Mouse (Mus musculus) neural tube, embryonic 15.5 days (tissue): ENCODE data around the gene Vwa2. TPM values are rescaled to one million over a fixed set of nuclear protein-coding genes. Genes with fewer than 3 reads are reported as not detected.

Experiments
- ATAC-seq: fragments of 200-750 bp; cut with Nextera tagmentation; 2 replicates; pipeline ENCODE4 v1.8.0; 2017; ENCODE audit warnings: mild to moderate bottlenecking, moderate TSS enrichment, moderate library complexity; ENCODE audit not compliant: low FRiP score
- H3K27ac ChIP-seq: fragments of 300-500 bp; sonication (generic); replicated peaks from 2 replicates; pipeline ENCODE4 v1.5.1; 2015; ENCODE audit warnings: mild to moderate bottlenecking, inconsistent platforms
- H3K27me3 ChIP-seq: fragments of 300-500 bp; sonication (generic); replicated peaks from 2 replicates; pipeline ENCODE4 v1.6.1; 2015; ENCODE audit warnings: inconsistent platforms
- H3K36me3 ChIP-seq: fragments of 300-500 bp; sonication (generic); 2 replicates; pipeline ENCODE4 v1.6.1; 2015; ENCODE audit warnings: inconsistent platforms
- H3K4me1 ChIP-seq: fragments of 300-500 bp; sonication (generic); 2 replicates; pipeline ENCODE4 v1.6.1; 2015; ENCODE audit warnings: inconsistent platforms
- H3K4me2 ChIP-seq: fragments of 300-500 bp; sonication (generic); 2 replicates; pipeline ENCODE4 v1.6.1; 2015; ENCODE audit warnings: inconsistent platforms, mild to moderate bottlenecking, moderate library complexity
- H3K4me3 ChIP-seq: fragments of 300-500 bp; sonication (generic); replicated peaks from 2 replicates; pipeline ENCODE4 v1.5.1; 2015; ENCODE audit warnings: mild to moderate bottlenecking, inconsistent platforms
- H3K9ac ChIP-seq: fragments of 300-500 bp; sonication (generic); replicated peaks from 2 replicates; pipeline ENCODE4 v1.6.1; 2015; ENCODE audit warnings: mild to moderate bottlenecking, inconsistent platforms
- H3K9me3 ChIP-seq: fragments of 300-500 bp; sonication (generic); replicated peaks from 2 replicates; pipeline ENCODE4 v1.6.1; 2016; ENCODE audit warnings: inconsistent platforms
- WGBS: fragments of 180-500 bp; shearing (Covaris S2); methylation state at CpG from one replicate; pipeline ENCODE4 v1.1.7; 2015; ENCODE audit warnings: mixed read lengths; 5-methylcytosine and 5-hydroxymethylcytosine counted together
- polyA plus RNA-seq: library from polyadenylated mRNA; unstranded; fragments of >200 nt; fragmentation: Nextera tagmentation; extraction: Ambion mirVana; gene quantifications from 2 replicates; pipeline ENCODE4 v1.2.1, GENCODE M21; 2015

Gene Vwa2
- polyA plus RNA-seq: 0.33 and 0.70 TPM in 2 replicates

DNA sequence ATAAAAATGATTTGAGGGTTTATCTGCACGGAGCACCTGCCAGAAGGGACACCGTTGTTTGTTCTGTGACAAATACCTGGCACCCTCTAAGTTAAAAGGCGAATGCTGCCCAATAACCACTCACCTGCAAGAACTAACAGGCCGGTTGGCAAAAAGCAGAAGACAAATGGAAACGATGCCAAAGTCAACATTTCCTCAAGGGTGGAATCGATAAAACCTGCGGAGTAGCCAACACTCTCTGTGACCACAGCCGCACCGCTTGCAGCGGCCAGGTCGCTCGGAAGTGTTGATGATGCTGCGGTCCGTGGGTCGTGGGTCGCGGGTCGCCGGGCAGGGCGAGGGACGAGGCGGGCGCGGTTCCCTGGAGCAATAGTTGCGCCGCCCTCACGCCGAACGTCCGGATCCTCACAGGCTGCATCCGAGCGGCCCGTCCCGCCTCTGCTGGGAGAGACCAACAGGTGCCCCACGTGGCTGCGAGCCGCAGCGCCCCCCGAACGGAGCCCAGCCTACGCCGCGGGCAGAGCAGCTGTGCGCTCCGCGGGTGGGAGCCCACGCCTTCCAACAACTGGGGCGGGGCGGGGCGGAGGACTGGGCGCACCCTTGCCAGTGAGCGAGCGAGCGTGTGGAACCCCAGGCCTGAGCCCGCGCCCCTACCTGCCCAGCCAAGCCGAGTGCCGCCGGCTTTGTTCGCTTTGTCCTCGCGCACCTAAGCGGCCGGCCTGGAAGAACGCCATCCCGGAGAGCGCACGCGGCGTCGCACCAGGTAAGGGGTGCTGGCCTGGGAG lies at the start of gene Vwa2:
Vwa2 (plus strand) TSS at position 434 of the 785 bp plus-strand sequence.
- Histone ChIP-seq H3K27me3 (peaks cover 58% of the 10 kb centered on the region), H3K4me2 (peak within 1 kb of the TSS; percentile 98), H3K36me3 (no peaks in the 10 kb centered on the region), H3K9me3 (no peaks in the 10 kb centered on the region), H3K4me1 (peaks cover 22% of the 10 kb centered on the region), H3K27ac (no peak within 1 kb of the TSS), H3K9ac (peak within 1 kb of the TSS; percentile 35), H3K4me3 (peak within 1 kb of the TSS; percentile 48)
- 3% methylated on average over 59 of the region's 71 CpGs for WGBS
- peak; percentile 53; the same call in 1 of the 2 replicates for ATAC-seq

DNA sequence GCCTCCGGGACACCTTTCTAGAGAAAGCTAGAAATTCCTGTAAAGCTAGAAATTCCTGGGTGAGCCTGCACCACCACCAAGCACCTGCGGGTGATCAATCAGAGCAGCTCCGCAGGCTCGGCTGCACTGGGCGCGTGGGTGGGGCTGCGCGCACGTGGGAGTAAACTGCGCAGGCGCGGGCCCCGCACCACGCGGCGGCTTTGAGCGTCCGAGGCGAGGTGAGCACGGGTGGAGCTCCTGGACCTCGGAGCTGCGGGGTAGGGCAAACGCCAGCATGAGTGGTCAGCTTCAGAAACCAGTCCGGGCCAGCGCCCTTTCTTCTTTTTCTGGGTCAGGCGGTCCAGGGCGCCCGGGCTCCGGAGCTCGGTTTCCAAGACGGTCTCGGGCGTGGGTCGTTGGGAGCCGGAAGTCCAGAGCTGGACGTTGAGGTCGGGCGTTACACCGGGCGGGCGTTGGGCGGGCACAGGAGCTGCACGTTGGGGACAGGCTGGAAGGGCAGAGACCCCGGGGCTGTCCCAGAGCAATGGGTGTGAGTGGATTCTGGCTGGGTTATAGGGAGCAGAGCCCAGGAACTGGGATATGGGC lies 47.9 kb upstream of the Vwa2 start, which contains the start of gene Tdrd1:
Tdrd1 (plus strand) TSS at position 163 of the 585 bp plus-strand sequence.
- H3K27me3 ChIP-seq: no peaks in the 10 kb centered on the region
- no peaks in the 10 kb centered on the region for H3K9me3 ChIP-seq
- no peaks in the 10 kb centered on the region for H3K36me3 ChIP-seq
- no peak within 1 kb of the TSS for H3K27ac ChIP-seq
- ATAC-seq: no peak
- peak within 1 kb of the TSS; percentile 48 for H3K4me2 ChIP-seq
- peak within 1 kb of the TSS; percentile 22 for H3K4me3 ChIP-seq
- peaks cover 8% of the 10 kb centered on the region for H3K4me1 ChIP-seq
- 69% methylated on average over 40 of the region's 44 CpGs for WGBS
- H3K9ac ChIP-seq: no peak within 1 kb of the TSS

DNA sequence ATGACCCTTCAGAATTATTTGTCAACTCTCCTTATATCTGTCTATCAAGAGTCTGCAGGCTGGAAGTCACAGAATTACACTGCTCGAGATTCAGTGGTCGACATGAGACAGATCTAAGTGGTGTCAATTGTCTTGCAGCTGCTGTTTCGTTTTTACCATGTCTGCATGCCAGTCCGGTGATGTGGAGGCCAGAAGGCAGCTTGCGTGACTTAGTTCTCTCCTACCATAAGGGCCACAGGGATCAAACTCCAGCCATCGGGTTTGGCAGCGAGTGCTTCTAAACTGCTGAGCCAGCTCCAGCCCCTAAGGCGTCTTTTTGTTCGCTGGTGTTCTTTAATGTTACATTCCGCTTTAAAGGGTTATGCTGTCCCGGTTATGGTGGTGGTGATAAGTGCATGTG lies 45.7 kb upstream of the Vwa2 start:
- WGBS: 85% methylated on average over 11 of the region's 11 CpGs
- Histone ChIP-seq H3K36me3 (no peaks in the 10 kb centered on the region), H3K27me3 (no peaks in the 10 kb centered on the region), H3K9me3 (no peaks in the 10 kb centered on the region), H3K4me3 (no peak overlapping the region), H3K4me1 (no peaks in the 10 kb centered on the region), H3K9ac (no peak overlapping the region), H3K4me2 (no peak overlapping the region), H3K27ac (no peak overlapping the region)
- ATAC-seq: no peak

DNA sequence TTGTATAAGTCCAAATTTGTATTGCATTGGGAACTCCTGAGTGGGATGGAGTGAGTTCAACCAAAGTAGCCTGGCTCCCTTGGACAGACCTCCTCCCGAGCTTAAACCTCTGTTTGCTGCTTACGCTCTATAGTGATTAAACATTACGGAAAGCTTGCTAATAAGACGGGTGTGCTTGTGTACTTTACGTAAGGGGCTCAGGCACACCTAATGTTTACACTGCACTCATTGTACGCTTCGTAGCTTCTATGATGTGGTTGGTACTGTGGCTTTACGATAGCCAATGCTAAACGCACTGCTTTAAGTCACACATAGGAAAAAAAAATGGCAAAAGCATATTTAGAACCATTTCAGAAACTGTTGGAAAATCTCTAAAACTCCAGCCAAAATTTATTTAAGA lies 44.8 kb upstream of the Vwa2 start:
- no peak for ATAC-seq
- Histone ChIP-seq H3K9me3 (no peaks in the 10 kb centered on the region), H3K27me3 (no peaks in the 10 kb centered on the region), H3K4me2 (no peak overlapping the region), H3K9ac (no peak overlapping the region), H3K27ac (no peak overlapping the region), H3K4me1 (no peaks in the 10 kb centered on the region), H3K36me3 (no peaks in the 10 kb centered on the region), H3K4me3 (no peak overlapping the region)
- 91% methylated on average over 9 of the region's 9 CpGs for WGBS

DNA sequence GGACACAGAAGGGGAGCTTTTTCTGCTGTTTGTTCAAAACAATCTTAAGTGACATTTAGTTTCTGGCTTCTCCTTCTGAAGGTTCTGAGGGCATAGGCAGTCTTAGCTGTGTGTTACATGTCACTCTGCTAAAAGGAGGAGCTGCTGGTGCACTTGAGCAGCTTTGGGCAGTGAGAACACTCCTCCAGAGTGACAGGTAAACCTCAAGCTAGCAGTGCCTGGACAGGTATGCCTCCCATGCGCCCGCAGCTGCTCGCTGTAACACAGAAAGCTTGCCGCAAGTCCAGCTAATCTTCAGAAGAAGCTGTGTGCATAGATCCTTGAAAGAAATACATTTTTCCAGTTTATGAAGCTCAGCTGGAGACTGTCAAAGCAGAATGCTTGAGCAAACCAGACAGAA lies 43.9 kb upstream of the Vwa2 start:
- no peaks in the 10 kb centered on the region for H3K4me1 ChIP-seq
- ATAC-seq: no peak
- H3K4me3 ChIP-seq: no peak overlapping the region
- H3K9me3 ChIP-seq: no peaks in the 10 kb centered on the region
- WGBS: 95% methylated on average over 4 of the region's 4 CpGs
- H3K27me3 ChIP-seq: no peaks in the 10 kb centered on the region
- no peak overlapping the region for H3K4me2 ChIP-seq
- no peak overlapping the region for H3K9ac ChIP-seq
- H3K27ac ChIP-seq: no peak overlapping the region
- no peaks in the 10 kb centered on the region for H3K36me3 ChIP-seq

DNA sequence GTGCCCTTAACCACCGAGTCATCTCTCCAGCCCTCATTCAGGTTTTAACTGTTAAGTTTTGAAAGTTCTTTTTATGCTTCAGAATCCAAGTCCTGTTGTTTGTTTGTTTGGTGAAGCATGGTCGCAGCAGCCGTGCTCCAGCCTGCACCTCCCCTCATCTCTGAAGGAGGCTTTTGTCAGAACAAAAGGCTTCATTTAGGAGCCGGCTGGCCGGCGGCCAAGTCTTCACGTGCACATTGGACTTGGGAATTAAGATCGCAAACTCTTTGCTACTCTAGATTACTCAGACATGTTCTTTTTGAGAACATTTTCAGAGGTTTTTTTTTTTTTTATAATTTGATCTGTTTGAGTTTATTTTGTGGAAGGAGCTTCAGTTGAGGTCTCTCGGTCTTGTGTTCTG lies 38.7 kb upstream of the Vwa2 start:
- ATAC-seq: no peak
- Histone ChIP-seq H3K9ac (no peak overlapping the region), H3K4me2 (no peak overlapping the region), H3K27ac (no peak overlapping the region), H3K27me3 (no peaks in the 10 kb centered on the region), H3K4me3 (no peak overlapping the region), H3K36me3 (no peaks in the 10 kb centered on the region), H3K9me3 (no peaks in the 10 kb centered on the region), H3K4me1 (peaks cover 6% of the 10 kb centered on the region; the same call in 1 of the 2 replicates)
- WGBS: 39% methylated on average over 9 of the region's 9 CpGs

DNA sequence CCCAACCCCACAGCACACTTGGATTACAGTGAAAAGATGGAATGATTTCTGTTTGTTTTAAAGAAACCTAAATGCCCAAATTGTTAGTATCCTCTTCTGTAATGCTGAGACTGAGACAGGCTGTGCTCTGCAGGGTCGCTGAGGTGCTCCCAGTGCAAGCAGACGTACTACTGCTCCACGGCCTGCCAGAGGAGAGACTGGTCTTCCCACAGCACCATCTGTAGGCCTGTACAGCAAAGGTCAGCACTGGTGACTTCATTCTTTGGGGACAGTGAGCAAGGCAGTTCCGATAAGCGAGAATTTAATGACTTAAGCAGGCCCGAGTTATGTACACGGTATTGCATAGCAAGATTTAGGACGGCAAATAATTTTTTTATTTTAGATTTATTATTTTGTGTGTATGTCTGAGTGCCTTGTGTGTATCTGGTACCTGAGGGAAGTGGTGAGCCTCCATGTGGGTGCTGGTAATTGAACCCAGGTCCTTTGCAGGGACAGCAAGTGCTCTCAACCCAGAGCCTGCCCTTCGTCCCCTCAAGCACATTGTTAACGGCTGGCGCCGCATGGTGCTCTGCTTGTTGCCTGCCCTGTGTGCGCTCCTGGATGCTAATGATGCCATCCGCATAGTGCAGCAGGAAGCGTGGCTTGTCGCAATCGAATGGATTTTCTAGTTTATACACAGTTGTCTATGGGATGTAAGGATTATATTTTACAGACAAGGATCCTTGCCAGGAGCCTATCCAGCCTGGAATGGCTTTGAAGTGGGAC lies 34.9 kb upstream of the Vwa2 start:
- WGBS: 71% methylated on average over 17 of the region's 17 CpGs
- H3K36me3 ChIP-seq: no peaks in the 10 kb centered on the region
- H3K4me3 ChIP-seq: no peak overlapping the region
- H3K9ac ChIP-seq: no peak overlapping the region
- H3K27me3 ChIP-seq: no peaks in the 10 kb centered on the region
- H3K4me1 ChIP-seq: peaks cover 6% of the 10 kb centered on the region; the same call in 1 of the 2 replicates
- no peak overlapping the region for H3K27ac ChIP-seq
- H3K9me3 ChIP-seq: no peaks in the 10 kb centered on the region
- no peak for ATAC-seq
- H3K4me2 ChIP-seq: no peak overlapping the region

DNA sequence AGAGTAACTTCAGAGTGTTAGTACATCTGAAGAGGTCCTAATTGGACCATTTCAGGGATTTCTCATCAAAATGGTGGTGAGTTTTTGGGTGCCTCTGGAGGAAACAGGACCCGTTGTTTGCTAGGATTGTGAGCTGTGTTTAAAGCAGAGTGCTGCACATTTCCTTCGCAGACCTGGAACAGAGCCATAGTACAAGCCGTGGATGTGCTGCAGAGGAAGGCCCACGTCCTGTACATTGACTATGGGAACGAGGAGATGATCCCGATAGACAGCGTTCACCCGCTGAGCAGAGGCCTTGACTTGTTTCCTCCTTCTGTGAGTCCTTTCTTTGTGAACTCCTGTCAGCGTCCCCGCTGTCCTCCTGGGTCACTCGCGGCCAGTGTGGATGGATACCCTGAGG lies 31.1 kb upstream of the Vwa2 start:
- H3K4me3 ChIP-seq: no peak overlapping the region
- no peak for ATAC-seq
- 84% methylated on average over 12 of the region's 12 CpGs for WGBS
- H3K9me3 ChIP-seq: no peaks in the 10 kb centered on the region
- H3K36me3 ChIP-seq: no peaks in the 10 kb centered on the region
- H3K27ac ChIP-seq: no peak overlapping the region
- H3K27me3 ChIP-seq: no peaks in the 10 kb centered on the region
- no peak overlapping the region for H3K4me2 ChIP-seq
- H3K4me1 ChIP-seq: peaks cover 4% of the 10 kb centered on the region; the same call in 1 of the 2 replicates
- H3K9ac ChIP-seq: no peak overlapping the region

DNA sequence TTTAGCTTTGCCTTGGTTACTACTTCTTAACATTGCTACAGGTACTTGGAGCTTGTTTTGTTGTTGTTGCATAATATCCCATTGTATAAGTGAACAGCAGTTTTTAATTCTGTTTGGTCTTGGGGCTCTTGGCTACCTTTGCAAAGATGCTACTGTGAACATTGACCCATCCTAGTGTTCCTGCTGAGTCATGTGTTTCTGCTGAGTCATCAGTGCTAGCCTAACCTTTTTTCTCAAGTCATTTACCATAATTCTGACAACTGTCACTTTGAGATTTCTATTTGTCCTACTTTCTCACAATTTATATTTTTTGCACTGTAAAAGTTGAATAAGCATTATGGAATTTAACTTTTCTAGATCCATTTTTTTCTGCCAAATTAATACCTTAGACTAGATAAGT lies 21.5 kb upstream of the Vwa2 start:
- H3K36me3 ChIP-seq: no peaks in the 10 kb centered on the region
- H3K4me2 ChIP-seq: no peak overlapping the region
- no peaks in the 10 kb centered on the region for H3K27me3 ChIP-seq
- peaks cover 4% of the 10 kb centered on the region; the same call in 1 of the 2 replicates for H3K9me3 ChIP-seq
- no peak overlapping the region for H3K27ac ChIP-seq
- no peak overlapping the region for H3K9ac ChIP-seq
- H3K4me3 ChIP-seq: no peak overlapping the region
- ATAC-seq: no peak
- no peaks in the 10 kb centered on the region for H3K4me1 ChIP-seq

DNA sequence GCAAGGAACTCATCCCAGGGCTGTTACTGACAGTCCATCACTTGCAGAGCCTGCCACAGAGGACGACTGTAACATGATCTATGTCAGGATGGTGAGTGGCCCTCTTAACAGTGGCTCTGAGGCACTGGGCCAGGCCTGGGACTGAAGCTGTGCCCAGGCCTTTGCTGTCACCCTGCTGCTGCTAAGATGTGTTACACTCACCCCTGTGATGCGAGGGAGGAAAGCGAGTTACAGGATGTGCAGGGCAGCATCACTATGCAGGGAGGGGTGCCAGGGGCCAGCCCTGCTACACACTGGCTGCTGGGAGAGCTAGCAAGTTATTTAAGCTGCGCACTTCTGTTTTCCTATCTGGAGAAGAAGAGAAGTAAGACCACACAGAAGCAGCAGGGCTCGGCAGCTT lies 17.6 kb upstream of the Vwa2 start:
- Histone ChIP-seq H3K36me3 (no peaks in the 10 kb centered on the region), H3K27me3 (no peaks in the 10 kb centered on the region), H3K9me3 (no peaks in the 10 kb centered on the region), H3K4me2 (no peak overlapping the region), H3K4me1 (no peaks in the 10 kb centered on the region), H3K27ac (no peak overlapping the region), H3K9ac (no peak overlapping the region), H3K4me3 (no peak overlapping the region)
- no peak for ATAC-seq
- 63% methylated on average over 5 of the region's 5 CpGs for WGBS

DNA sequence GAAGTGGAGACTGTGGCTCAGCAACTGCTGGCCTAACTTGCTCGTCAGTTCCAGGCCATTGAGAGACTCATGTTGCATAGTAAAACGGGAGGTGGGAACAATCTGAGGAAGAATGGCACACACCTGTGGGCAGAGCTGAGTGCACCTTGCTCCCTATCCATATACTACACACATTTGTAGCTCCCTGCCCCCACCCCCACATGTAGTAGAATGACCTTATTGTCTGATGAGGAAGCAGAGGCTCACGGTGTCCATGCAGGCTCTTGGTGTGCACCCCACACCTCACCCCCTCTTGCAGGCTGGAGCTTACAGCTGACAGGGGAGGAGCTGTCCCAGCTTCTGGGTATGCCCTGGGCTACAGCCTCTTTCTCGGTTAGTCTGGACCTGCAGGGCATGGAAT lies 6.3 kb upstream of the Vwa2 start:
- 76% methylated on average over 4 of the region's 4 CpGs for WGBS
- Histone ChIP-seq H3K27me3 (peaks cover 16% of the 10 kb centered on the region), H3K27ac (no peak overlapping the region), H3K9me3 (no peaks in the 10 kb centered on the region), H3K4me2 (no peak overlapping the region), H3K4me1 (no peaks in the 10 kb centered on the region), H3K36me3 (no peaks in the 10 kb centered on the region), H3K9ac (no peak overlapping the region), H3K4me3 (no peak overlapping the region)
- ATAC-seq: no peak
